Mouse (Mus musculus) bone marrow macrophage, adult 2 months (primary cell): Measurements from ENCODE around the gene Pskh1.

Source experiments
- CTCF ChIP-seq: IDR thresholded peaks from 2 replicates; pipeline ENCODE4 v1.5.1; 2012; ENCODE audit warnings: low read depth, mild to moderate bottlenecking, low read length, moderate library complexity
- POLR2A ChIP-seq: IDR thresholded peaks from 2 replicates; pipeline ENCODE4 v1.6.1; 2012; ENCODE audit warnings: mild to moderate bottlenecking, low read depth, low read length, borderline replicate concordance

GRCm38 (mm10) chr8:105959350-105959749, 59.1 kb downstream of the Pskh1 start:
- TF ChIP-seq POLR2A (no peak), CTCF (no peak)
